Mouse (Mus musculus) thymus, postnatal 0 days (tissue): Measurements from ENCODE around the gene Calm1. TPM values are rescaled to one million over a fixed set of nuclear protein-coding genes. Genes with fewer than 3 reads are reported as not detected.

Experiments
- DNase-seq: peaks from one replicate; pipeline ENCODE4 v3.0.0-alpha.2; 2015; ENCODE audit warnings: low spot score
- polyA plus RNA-seq: library from polyadenylated mRNA; unstranded; fragments of >200 nt; fragmentation: Nextera tagmentation; extraction: Ambion mirVana; gene quantifications from 2 replicates; pipeline ENCODE4 v1.2.1, GENCODE M21; 2015

Gene Calm1
- polyA plus RNA-seq, 1 experiment from 2014 or later = 1,636 TPM

- no peak for DNase-seq
Measured at GRCm38 (mm10) chr12:100222322-100222993, 23.2 kb downstream of the Calm1 start.

- no peak for DNase-seq
Measured at GRCm38 (mm10) chr12:100223531-100223930, 24.3 kb downstream of the Calm1 start.

DNA sequence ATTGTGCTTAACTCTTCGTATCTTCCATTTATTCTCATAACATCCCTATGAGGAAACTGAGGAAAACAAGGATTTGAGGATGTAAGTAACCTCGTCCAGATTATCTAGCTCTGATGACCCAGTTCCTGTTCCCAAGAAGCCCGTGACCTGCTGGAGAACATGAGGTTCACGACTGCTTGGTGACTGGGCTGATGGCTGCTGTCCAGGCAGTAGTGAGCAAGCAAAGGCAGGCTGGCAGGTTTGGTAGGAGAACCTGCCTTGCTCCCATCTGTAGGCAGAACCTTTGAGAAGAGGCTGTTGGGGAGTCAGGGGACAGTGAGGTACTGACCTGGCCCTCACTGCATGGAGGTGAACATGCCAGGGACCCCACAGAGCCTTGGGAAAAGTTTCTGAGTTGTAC is 26.0 kb downstream of the Calm1 start:
- DNase-seq = no peak

- no peak for DNase-seq
Measured at GRCm38 (mm10) chr12:100226073-100226472, 26.8 kb downstream of the Calm1 start.

DNA sequence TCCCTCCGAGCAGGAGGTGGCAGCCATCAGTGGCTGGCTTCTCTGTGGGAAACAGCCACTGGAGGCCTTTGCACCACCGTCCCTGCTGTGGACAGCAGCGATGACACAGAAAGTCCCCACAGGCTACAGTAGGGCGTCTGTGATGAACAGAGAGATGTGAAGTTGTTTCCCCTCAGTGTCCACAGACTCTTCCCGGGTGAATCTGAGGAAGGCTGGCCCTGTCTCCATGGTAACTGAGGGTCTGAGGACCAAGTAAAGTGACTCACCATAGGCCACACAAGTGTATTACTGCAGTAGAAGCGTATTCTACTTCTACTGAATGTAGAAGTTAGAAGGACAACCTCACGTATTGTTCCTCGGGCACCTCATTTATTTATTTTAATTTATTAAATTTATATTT is 27.4 kb downstream of the Calm1 start:
- no peak for DNase-seq

- DNase-seq = peak; percentile 79
Measured at GRCm38 (mm10) chr12:100228041-100228725, 28.9 kb downstream of the Calm1 start.

DNA sequence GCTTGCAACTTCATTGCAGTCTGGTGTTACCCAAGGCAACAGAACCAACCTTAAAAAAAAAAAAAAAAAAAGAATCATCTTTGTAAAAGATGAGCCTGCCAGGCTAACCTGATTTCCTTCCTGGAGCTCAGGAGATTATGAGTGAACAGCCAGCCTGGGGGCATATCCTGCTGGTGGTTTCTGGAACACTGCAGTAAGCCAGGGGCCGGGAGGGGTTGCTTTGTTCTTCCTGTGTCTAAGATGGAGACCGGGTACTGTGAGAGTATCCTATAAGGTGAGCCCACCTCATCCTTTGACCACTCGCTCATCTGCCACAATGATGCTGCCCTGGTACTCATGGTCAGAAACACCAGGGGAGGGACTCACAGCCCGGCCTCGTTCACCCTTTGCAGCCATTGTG is 35.0 kb downstream of the Calm1 start:
- DNase-seq = no peak

- no peak for DNase-seq
Measured at GRCm38 (mm10) chr12:100234919-100235318, 35.7 kb downstream of the Calm1 start.

GRCm38 (mm10) chr12:100235423-100235822 is 36.2 kb downstream of the Calm1 start:
- DNase-seq = no peak

GRCm38 (mm10) chr12:100239404-100239803 is 40.2 kb downstream of the Calm1 start:
- no peak for DNase-seq

- DNase-seq = no peak
Measured at GRCm38 (mm10) chr12:100239807-100240206, 40.6 kb downstream of the Calm1 start.

GRCm38 (mm10) chr12:100241911-100242796 is 42.9 kb downstream of the Calm1 start:
- DNase-seq = peak; percentile 28

- DNase-seq = no peak
Measured at GRCm38 (mm10) chr12:100244580-100244979, 45.3 kb downstream of the Calm1 start.

DNA sequence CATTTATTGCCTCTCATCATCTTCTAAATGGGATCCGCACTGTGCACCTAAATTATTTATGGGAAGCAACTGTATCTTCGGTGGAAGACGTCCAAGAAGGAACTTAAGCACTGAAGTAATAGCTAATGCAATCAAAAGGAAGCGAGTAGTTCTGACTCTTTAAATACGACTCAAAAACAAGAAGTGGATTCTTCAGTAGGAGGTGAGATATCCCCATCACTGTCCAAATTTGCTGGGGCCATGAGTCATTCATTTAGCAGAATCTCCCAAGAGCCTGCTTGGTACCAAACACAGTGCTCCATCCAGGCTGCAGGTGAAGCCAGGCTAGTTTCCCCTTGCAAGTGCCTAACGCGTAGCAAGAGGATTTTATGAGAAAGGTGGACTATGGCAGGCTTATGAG is 49.9 kb downstream of the Calm1 start:
- no peak for DNase-seq

- DNase-seq = no peak
Measured at GRCm38 (mm10) chr12:100254471-100254870, 55.2 kb downstream of the Calm1 start.

GRCm38 (mm10) chr12:100255441-100255949 is 56.3 kb downstream of the Calm1 start:
- no peak for DNase-seq

GRCm38 (mm10) chr12:100257779-100258178 is 58.5 kb downstream of the Calm1 start:
- DNase-seq = no peak

Other genes starting within 250 kb of the Calm1 start
- gene Kcnk13, start 234.9 kb upstream of the Calm1 start, polyA plus RNA-seq = 0.35 and 0.62 TPM in 2 replicates
- 277 and 292 TPM in 2 replicates for gene Psmc1, start 89.3 kb upstream of the Calm1 start, polyA plus RNA-seq
- gene Nrde2, start 39.8 kb upstream of the Calm1 start, polyA plus RNA-seq = 23.5 and 27.0 TPM in 2 replicates